Mouse (Mus musculus) testis, adult 2 months (tissue): ENCODE results near the gene Cttnbp2nl.

Experiments used
- CTCF ChIP-seq: fragments of 200-500 bp; IDR thresholded peaks from 2 replicates; pipeline ENCODE4 v1.5.1; 2012; ENCODE audit warnings: low read depth, mild to moderate bottlenecking, inconsistent platforms, low read length, moderate library complexity; ENCODE audit not compliant: control insufficient read depth, insufficient read depth, insufficient replicate concordance
- POLR2A ChIP-seq: fragments of 200-500 bp; IDR thresholded peaks from 2 replicates; pipeline ENCODE4 v1.6.1; 2012; ENCODE audit warnings: low read depth, mild to moderate bottlenecking, inconsistent platforms, low read length, moderate library complexity; ENCODE audit not compliant: control insufficient read depth

DNA sequence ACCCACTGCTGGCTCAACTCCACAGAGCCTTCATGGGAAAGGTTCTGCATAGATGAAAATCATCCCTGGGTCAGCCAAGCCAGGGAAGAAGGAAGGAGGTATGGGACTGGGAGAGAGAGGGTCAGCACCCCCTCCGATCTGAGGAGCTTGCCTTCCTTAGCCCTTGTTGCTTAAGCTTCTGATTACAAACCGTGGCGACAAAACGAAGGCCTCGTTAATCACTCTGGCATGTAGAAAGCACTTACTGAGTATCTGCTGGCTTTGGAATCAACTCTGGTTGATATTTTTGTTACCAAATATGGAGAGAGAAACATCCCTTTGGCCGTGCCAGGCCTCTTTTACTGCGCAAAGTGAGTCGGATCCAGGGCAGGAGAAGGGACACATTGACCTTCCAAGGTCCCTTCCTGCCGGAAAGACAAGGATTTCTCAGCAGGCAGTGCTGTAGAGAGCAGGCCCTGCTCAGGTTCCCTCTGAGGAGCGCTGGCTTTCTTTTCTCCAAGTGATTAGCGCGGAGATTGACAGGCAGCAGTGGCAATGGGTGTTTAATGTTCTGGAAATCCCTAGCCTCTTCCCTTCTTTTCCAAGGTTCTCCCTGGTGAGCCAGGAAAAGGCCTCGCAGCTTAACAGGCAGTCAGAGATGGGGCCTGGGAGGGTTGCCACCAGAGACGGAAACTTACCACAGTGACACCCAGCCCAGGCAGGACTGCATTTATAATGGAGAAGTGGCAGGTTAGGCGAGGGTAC lies 46.8 kb upstream of the Cttnbp2nl start:
- TF ChIP-seq CTCF (no peak), POLR2A (no peak)
